Mouse (Mus musculus) MEL (cell line): ENCODE data around the gene Ubac2. TPM values are rescaled to one million over a fixed set of nuclear protein-coding genes. Genes with fewer than 3 reads are reported as not detected.

Experiments
- DNase-seq: peaks from one replicate; pipeline ENCODE4 v3.0.0; 2011; ENCODE audit warnings: low read depth, low spot score
- H3K27ac ChIP-seq: 2 replicates; pipeline ENCODE4 v1.5.1; 2012; ENCODE audit warnings: low read depth, mild to moderate bottlenecking, control low read depth, low read length, moderate library complexity; ENCODE audit not compliant: control insufficient read depth
- H3K27me3 ChIP-seq, 2 experiments: fragments of 150-350 bp in 1 of 2; sonication (generic) in 1 of 2; 2 replicates each; pipeline ENCODE4 v1.6.1; 2012; ENCODE audit warnings: low read length in 2 of 2, mild to moderate bottlenecking in 2 of 2, improper control_type of control experiment in 1 of 2, moderate library complexity in 1 of 2; ENCODE audit not compliant: insufficient read depth in 2 of 2, control insufficient read depth in 1 of 2
- H3K36me3 ChIP-seq, 2 experiments: 2 replicates each; pipeline ENCODE4 v1.6.1; 2012 to 2014; ENCODE audit warnings: low read length in 2 of 2, improper control_type of control experiment in 1 of 2, inconsistent platforms in 1 of 2, mild to moderate bottlenecking in 1 of 2; ENCODE audit not compliant: insufficient read depth in 2 of 2, control insufficient read depth in 1 of 2
- H3K4me1 ChIP-seq, 2 experiments: fragments of 150-350 bp in 1 of 2; sonication (generic) in 1 of 2; 2 replicates each; pipeline ENCODE4 v1.6.1; 2012; ENCODE audit warnings: low read length in 2 of 2, improper control_type of control experiment in 1 of 2, mild to moderate bottlenecking in 1 of 2; ENCODE audit not compliant: insufficient read depth in 2 of 2, control insufficient read depth in 1 of 2
- H3K4me3 ChIP-seq, 2 experiments: fragments of 150-350 bp in 1 of 2; sonication (generic) in 1 of 2; 2 replicates each; pipeline ENCODE4 v1.5.1; 2012; ENCODE audit warnings: low read depth in 2 of 2, low read length in 2 of 2, mild to moderate bottlenecking in 2 of 2, moderate library complexity in 2 of 2, control low read depth in 1 of 2, improper control_type of control experiment in 1 of 2; ENCODE audit not compliant: control insufficient read depth in 1 of 2, insufficient read depth in 1 of 2
- H3K79me2 ChIP-seq: 2 replicates; pipeline ENCODE4 v1.6.1; 2012; ENCODE audit warnings: mild to moderate bottlenecking, low read length, moderate library complexity; ENCODE audit not compliant: control insufficient read depth, poor library complexity, insufficient read depth
- H3K9ac ChIP-seq: 2 replicates; pipeline ENCODE4 v1.6.1; 2012; ENCODE audit warnings: low read depth, mild to moderate bottlenecking, control low read depth, low read length, moderate library complexity; ENCODE audit not compliant: control insufficient read depth, poor library complexity, severe bottlenecking
- H3K9me3 ChIP-seq: fragments of 150-350 bp; sonication (generic); replicated peaks from 2 replicates; pipeline ENCODE4 v1.6.1; 2012; ENCODE audit warnings: mild to moderate bottlenecking, low read length, improper control_type of control experiment, moderate library complexity; ENCODE audit not compliant: insufficient read depth
- CHD1 ChIP-seq: IDR thresholded peaks from 2 replicates; pipeline ENCODE4 v1.6.1; 2012; ENCODE audit warnings: low read depth, mild to moderate bottlenecking, inconsistent platforms, low read length, improper control_type of control experiment
- JUND ChIP-seq: IDR thresholded peaks from 2 replicates; pipeline ENCODE4 v1.6.1; 2011; ENCODE audit warnings: low read depth, mild to moderate bottlenecking, improper control_type of control experiment, low read length
- KAT2A ChIP-seq: conservative IDR thresholded peaks from 2 replicates; pipeline ENCODE4 v1.6.1; 2012; ENCODE audit warnings: low read depth, low read length, improper control_type of control experiment, inconsistent platforms
- MEF2A ChIP-seq: IDR thresholded peaks from 2 replicates; pipeline ENCODE4 v1.6.1; 2014; ENCODE audit warnings: low read depth, mild to moderate bottlenecking, inconsistent platforms, low read length, improper control_type of control experiment; ENCODE audit not compliant: poor library complexity, insufficient replicate concordance, severe bottlenecking; ENCODE audit errors: extremely low read depth
- MYB ChIP-seq: IDR thresholded peaks from 2 replicates; pipeline ENCODE4 v1.6.1; 2011; ENCODE audit warnings: mild to moderate bottlenecking, low read depth, low read length, improper control_type of control experiment
- NRF1 ChIP-seq: IDR thresholded peaks from 2 replicates; pipeline ENCODE4 v1.6.1; 2014; ENCODE audit warnings: low read depth, mild to moderate bottlenecking, inconsistent platforms, low read length, improper control_type of control experiment, moderate library complexity; ENCODE audit not compliant: poor library complexity, insufficient read depth, severe bottlenecking
- POLR2AphosphoS2 ChIP-seq: IDR thresholded peaks from 2 replicates; pipeline ENCODE4 v1.6.1; 2011; ENCODE audit warnings: low read length, improper control_type of control experiment
- RCOR1 ChIP-seq: IDR thresholded peaks from 2 replicates; pipeline ENCODE4 v1.6.1; 2012; ENCODE audit warnings: low read depth, mild to moderate bottlenecking, inconsistent platforms, low read length, improper control_type of control experiment
- TAL1 ChIP-seq: IDR thresholded peaks from 2 replicates; pipeline ENCODE4 v1.6.1; 2012; ENCODE audit warnings: mild to moderate bottlenecking, inconsistent platforms, low read length, moderate library complexity, mixed read lengths
- TCF12 ChIP-seq: IDR thresholded peaks from 2 replicates; pipeline ENCODE4 v1.6.1; 2014; ENCODE audit warnings: low read depth, mild to moderate bottlenecking, inconsistent platforms, low read length, improper control_type of control experiment, moderate library complexity
- USF1 ChIP-seq: IDR thresholded peaks from 2 replicates; pipeline ENCODE4 v1.6.1; 2014; ENCODE audit warnings: low read depth, mild to moderate bottlenecking, inconsistent platforms, low read length, improper control_type of control experiment, moderate library complexity
- USF2 ChIP-seq, 2 experiments: IDR thresholded peaks; 2 replicates each; pipeline ENCODE4 v1.6.1; 2011 to 2012; ENCODE audit warnings: improper control_type of control experiment in 2 of 2, low read length in 2 of 2, borderline replicate concordance in 1 of 2, inconsistent platforms in 1 of 2, low read depth in 1 of 2, mild to moderate bottlenecking in 1 of 2; ENCODE audit not compliant: insufficient read depth in 1 of 2
- ZKSCAN1 ChIP-seq: IDR thresholded peaks from 2 replicates; pipeline ENCODE4 v1.6.1; 2012; ENCODE audit warnings: low read depth, mild to moderate bottlenecking, inconsistent platforms, low read length, improper control_type of control experiment, moderate library complexity
- polyA plus RNA-seq, 2 experiments: library from polyadenylated mRNA; stranded (reverse) in 1 of 2; unstranded in 1 of 2; fragments of >175 nt in 1 of 2; fragments of >200 nt in 1 of 2; gene quantifications; 2 replicates each; pipeline versions ENCODE4 v1.2.1 to v1.2.4; 2012; ENCODE audit warnings: low replicate concordance in 2 of 2, low read depth in 1 of 2; ENCODE audit not compliant: insufficient read length in 2 of 2, insufficient read depth in 1 of 2, missing spikeins in 1 of 2
- total RNA-seq: library from RNA; depleted of rRNA; stranded (reverse); fragments of 300-350 nt; gene quantifications from 2 replicates; pipeline ENCODE4 v1.2.3, GENCODE M21; 2012

Gene Ubac2
- total and polyA plus RNA-seq, 3 experiments, result 32.9 to 44.8 TPM; not detected in 1

- DNase-seq, result no peak
- H3K79me2 ChIP-seq, result no peaks in the 10 kb centered on the region
- no peak overlapping the region for H3K9ac ChIP-seq
- no peak overlapping the region for H3K27ac ChIP-seq
- H3K27me3 ChIP-seq, result no peaks in the 10 kb centered on the region
- no peak overlapping the region for H3K4me3 ChIP-seq
- peaks cover 0 to 19% of the 10 kb centered on the region in 2 experiments; a peak in 2 of 4 replicates for H3K36me3 ChIP-seq
- no peaks in the 10 kb centered on the region for H3K9me3 ChIP-seq
- H3K4me1 ChIP-seq, result peaks cover 15 to 25% of the 10 kb centered on the region in 2 experiments
- TF ChIP-seq ZKSCAN1 (no peak), POLR2AphosphoS2 (no peak), NRF1 (no peak), USF1 (no peak), MYB (no peak), KAT2A (no peak), TAL1 (no peak), CHD1 (no peak), MEF2A (no peak), RCOR1 (no peak), TCF12 (no peak)
Observed at GRCm38 (mm10) chr14:121992395-121993280, 114.2 kb downstream of the Ubac2 start.

DNA sequence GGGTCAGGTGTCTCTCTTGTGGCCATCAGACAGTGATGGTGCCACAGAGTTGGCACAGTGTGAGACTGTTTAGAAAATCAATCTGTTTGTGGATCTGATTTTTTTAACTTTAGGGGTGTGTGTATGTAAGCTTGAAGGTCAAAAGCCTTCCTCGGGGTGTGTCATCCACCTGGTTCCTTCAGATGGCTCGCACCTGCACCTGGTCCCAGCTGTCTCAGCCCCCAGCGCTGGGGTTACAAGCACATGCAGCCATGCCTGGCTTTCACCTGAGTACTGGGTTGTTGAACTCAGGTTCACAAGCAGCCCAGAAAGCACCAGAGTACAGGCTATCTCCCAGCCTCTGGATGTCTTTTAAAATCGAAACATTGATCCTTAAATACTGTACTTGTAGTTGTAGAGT lies 115.2 kb downstream of the Ubac2 start:
- H3K27ac ChIP-seq, result no peak overlapping the region
- H3K4me1 ChIP-seq, result peaks cover 15 to 25% of the 10 kb centered on the region in 2 experiments
- no peak for TF ChIP-seq ZKSCAN1
- no peak for TF ChIP-seq JUND
- TF ChIP-seq USF2 (IDR thresholded peaks at IDR 0.05; ENCODE audit: borderline replicate concordance in 1 of 2, insufficient read depth in 1 of 2, low read depth in 1 of 2, low read length in 2 of 2), result no peak
- TF ChIP-seq, all 39 proteins: peak for 0
- Histone ChIP-seq H3K27me3 (no peaks in the 10 kb centered on the region), H3K36me3 (peaks cover 0 to 19% of the 10 kb centered on the region in 2 experiments; a peak in 3 of 4 replicates), H3K79me2 (no peaks in the 10 kb centered on the region), H3K9me3 (no peaks in the 10 kb centered on the region), H3K4me3 (no peak overlapping the region), H3K9ac (no peak overlapping the region)
- DNase-seq, result no peak
